Mouse (Mus musculus) intestine, postnatal 0 days (tissue): ENCODE measurements around the gene Kiss1r. TPM values are rescaled to one million over a fixed set of nuclear protein-coding genes. Genes with fewer than 3 reads are reported as not detected.

Source experiments
- ATAC-seq: fragments of 200-750 bp; cut with Nextera tagmentation; 2 replicates; pipeline ENCODE4 v1.8.0; 2017; ENCODE audit warnings: mild to moderate bottlenecking, moderate TSS enrichment, moderate library complexity
- H3K27ac ChIP-seq: fragments of 300-500 bp; sonication (generic); 2 replicates; pipeline ENCODE4 v1.5.1; 2014; ENCODE audit warnings: mild to moderate bottlenecking, low read depth, low read length, moderate library complexity
- H3K27me3 ChIP-seq: fragments of 300-500 bp; sonication (generic); replicated peaks from 2 replicates; pipeline ENCODE4 v1.6.1; 2014; ENCODE audit warnings: low read length, mixed read lengths; ENCODE audit not compliant: control insufficient read depth, insufficient read depth
- H3K36me3 ChIP-seq: fragments of 300-500 bp; sonication (generic); 2 replicates; pipeline ENCODE4 v1.6.1; 2014; ENCODE audit warnings: mild to moderate bottlenecking, moderate library complexity; ENCODE audit not compliant: control insufficient read depth, insufficient read depth
- H3K4me1 ChIP-seq: fragments of 300-500 bp; sonication (generic); replicated peaks from 2 replicates; pipeline ENCODE4 v1.6.1; 2014; ENCODE audit warnings: antibody characterized with exemption, low read length, mixed read lengths; ENCODE audit not compliant: control insufficient read depth, insufficient read depth
- H3K4me2 ChIP-seq: fragments of 300-500 bp; sonication (generic); replicated peaks from 2 replicates; pipeline ENCODE4 v1.6.1; 2014; ENCODE audit warnings: low read depth, mild to moderate bottlenecking, moderate library complexity
- H3K4me3 ChIP-seq: fragments of 300-500 bp; sonication (generic); 2 replicates; pipeline ENCODE4 v1.5.1; 2014; ENCODE audit warnings: low read depth, low read length
- H3K9ac ChIP-seq: fragments of 300-500 bp; sonication (generic); 2 replicates; pipeline ENCODE4 v1.6.1; 2014; ENCODE audit warnings: mild to moderate bottlenecking, low read depth, low read length
- H3K9me3 ChIP-seq: fragments of 300-500 bp; sonication (generic); 2 replicates; pipeline ENCODE4 v1.6.1; 2016; ENCODE audit warnings: mixed run types; ENCODE audit not compliant: control insufficient read depth
- CTCF ChIP-seq: sonication (generic); IDR thresholded peaks from 2 replicates; pipeline ENCODE4 v1.5.1; 2016; ENCODE audit warnings: low read depth, mild to moderate bottlenecking, control low read depth, antibody characterized with exemption, moderate library complexity
- WGBS: fragments of 180-500 bp; shearing (Covaris S2); extraction: QIAGEN DNeasy Blood & Tissue Kit; methylation state at CpG from one replicate; pipeline ENCODE4 v1.1.7; 2014; 5-methylcytosine and 5-hydroxymethylcytosine counted together
- polyA plus RNA-seq: library from polyadenylated mRNA; unstranded; fragments of >200 nt; fragmentation: Nextera tagmentation; extraction: Ambion mirVana; gene quantifications from 2 replicates; pipeline ENCODE4 v1.2.1, GENCODE M21; 2015

Kiss1r gene
- polyA plus RNA-seq, 1 experiment from 2014 or later = 0.47 TPM

- WGBS = 65% methylated on average over 9 of the region's 11 CpGs
Observed at GRCm38 (mm10) chr10:79914131-79914947, 2.4 kb upstream of the Kiss1r start.

GRCm38 (mm10) chr10:79914948-79915596, 1.7 kb upstream of the Kiss1r start:
- Histone ChIP-seq H3K4me2 (peak overlapping the region; percentile 96), H3K27me3 (peaks cover 15% of the 10 kb centered on the region), H3K4me3 (no peak overlapping the region), H3K9me3 (no peaks in the 10 kb centered on the region), H3K36me3 (peaks cover 7% of the 10 kb centered on the region), H3K4me1 (0 out of 2 replicates have a peak, but pooled peaks cover 7% of the 10 kb centered on the region), H3K9ac (peak overlapping the region; percentile 8; the same call in 1 of the 2 replicates), H3K27ac (no peak overlapping the region)
- ATAC-seq = peak; percentile 34; the same call in 1 of the 2 replicates
- no peak for TF ChIP-seq CTCF
- whole genome bisulfite sequencing = 44% methylated on average over 7 of the region's 7 CpGs

More at GRCm38 (mm10) chr10:79914131-79914947, 2.4 kb upstream of the Kiss1r start:
- H3K4me2 ChIP-seq = 0 out of 2 replicates have a peak overlapping the region, but pooled peaks have one; percentile 6
- peaks cover 12% of the 10 kb centered on the region for H3K27me3 ChIP-seq
- peaks cover 7% of the 10 kb centered on the region for H3K36me3 ChIP-seq
- H3K9me3 ChIP-seq = no peaks in the 10 kb centered on the region
- TF ChIP-seq CTCF = no peak
- H3K27ac ChIP-seq = no peak overlapping the region
- ATAC-seq = no peak
- H3K4me1 ChIP-seq = 0 out of 2 replicates have a peak, but pooled peaks cover 7% of the 10 kb centered on the region
- H3K4me3 ChIP-seq = no peak overlapping the region
- H3K9ac ChIP-seq = no peak overlapping the region

- no peak for ATAC-seq
- Histone ChIP-seq H3K4me1 (0 out of 2 replicates have a peak, but pooled peaks cover 7% of the 10 kb centered on the region), H3K4me3 (peak overlapping the region; percentile 64), H3K9me3 (no peaks in the 10 kb centered on the region), H3K27me3 (peaks cover 26% of the 10 kb centered on the region), H3K27ac (0 out of 2 replicates have a peak overlapping the region, but pooled peaks have one; percentile 73), H3K9ac (peak overlapping the region; percentile 87), H3K4me2 (peak overlapping the region; percentile 96), H3K36me3 (no peaks in the 10 kb centered on the region; the same call in 1 of the 2 replicates)
- 13% methylated on average over 8 of the region's 8 CpGs for WGBS
- no peak for TF ChIP-seq CTCF
Observed at GRCm38 (mm10) chr10:79916081-79916480, 690 bp upstream of the Kiss1r start.

GRCm38 (mm10) chr10:79917532-79918100, 845 bp downstream of the Kiss1r start:
- Histone ChIP-seq H3K4me1 (0 out of 2 replicates have a peak, but pooled peaks cover 9% of the 10 kb centered on the region), H3K27ac (no peak overlapping the region)
- WGBS = 72% methylated on average over 5 of the region's 5 CpGs

GRCm38 (mm10) chr10:79918231-79919078, 1.7 kb downstream of the Kiss1r start:
- Histone ChIP-seq H3K9ac (no peak overlapping the region), H3K27me3 (peaks cover 38% of the 10 kb centered on the region), H3K4me3 (no peak overlapping the region), H3K27ac (no peak overlapping the region), H3K4me2 (peak overlapping the region; percentile 37), H3K36me3 (no peaks in the 10 kb centered on the region; the same call in 1 of the 2 replicates), H3K4me1 (0 out of 2 replicates have a peak, but pooled peaks cover 9% of the 10 kb centered on the region), H3K9me3 (no peaks in the 10 kb centered on the region)
- TF ChIP-seq CTCF = no peak
- 34% methylated on average over 35 of the region's 35 CpGs for WGBS
- ATAC-seq = no peak

More at GRCm38 (mm10) chr10:79917532-79918100, 845 bp downstream of the Kiss1r start:
- no peak overlapping the region for H3K9ac ChIP-seq
- H3K27me3 ChIP-seq = peaks cover 38% of the 10 kb centered on the region
- H3K4me2 ChIP-seq = peak overlapping the region; percentile 96
- ATAC-seq = no peak
- no peaks in the 10 kb centered on the region for H3K9me3 ChIP-seq
- no peaks in the 10 kb centered on the region; the same call in 1 of the 2 replicates for H3K36me3 ChIP-seq
- no peak overlapping the region for H3K4me3 ChIP-seq
- no peak for TF ChIP-seq CTCF
